Mouse (Mus musculus): Measurements from ENCODE around the gene Olfr477. TPM values are rescaled to one million over a fixed set of nuclear protein-coding genes. Genes with fewer than 3 reads are reported as not detected.

The Olfr477 gene
- polyA plus RNA-seq (2015; fragmentation: Illumina TruSeq; extraction: RNeasy Lipid Tissue Mini Kit (QIAGEN cat#74804); ENCODE audit: low read depth, low replicate concordance): not detected

GRCm38 (mm10) chr7:107986393-107986792 is at the start of gene Olfr477:
Gene Olfr477 (plus strand): TSS chr7:107986693.

DNA sequence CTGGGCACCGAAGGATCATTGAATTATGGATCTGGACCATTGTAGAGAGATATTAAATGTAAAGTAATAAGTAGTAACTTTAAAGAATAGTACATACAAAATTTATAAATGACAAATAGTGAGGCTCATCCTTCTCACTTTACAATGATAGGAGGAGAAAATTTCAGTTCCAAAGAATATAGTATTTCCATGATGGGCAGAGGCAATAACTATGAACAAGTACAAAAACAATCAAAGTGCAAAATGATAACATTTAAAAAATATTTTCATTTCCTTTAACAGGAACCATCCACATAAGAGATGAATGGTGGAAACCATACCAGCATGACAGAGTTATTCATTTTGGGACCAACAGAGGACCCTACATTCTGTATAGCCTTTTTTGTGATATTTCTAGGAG is 32.1 kb upstream of the Olfr477 start, which contains the start of gene Olfr474:
Olfr474 (plus strand) TSS at position 301 of the 400 bp plus-strand sequence.

DNA sequence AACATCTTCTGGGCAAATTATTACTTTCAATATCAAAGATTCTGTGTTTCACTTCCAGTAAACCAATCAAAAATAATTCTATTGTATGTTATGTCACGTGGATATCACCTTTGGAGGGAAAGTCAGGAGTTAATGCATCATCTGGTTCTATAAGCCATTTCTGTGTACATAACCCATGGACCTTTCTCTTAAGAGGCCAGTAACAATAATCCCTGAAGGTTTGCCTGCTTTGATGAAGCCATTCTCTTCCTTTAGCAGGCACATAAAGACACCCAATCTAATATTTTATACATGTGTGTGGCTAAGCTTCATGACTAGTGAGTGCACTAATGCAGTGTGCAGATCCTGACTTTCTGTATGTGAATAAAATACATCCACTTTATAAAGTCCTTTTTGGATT is 22.0 kb upstream of the Olfr477 start, which contains the start of gene Olfr476:
Olfr476 (plus strand) TSS at position 301 of the 400 bp plus-strand sequence.

DNA sequence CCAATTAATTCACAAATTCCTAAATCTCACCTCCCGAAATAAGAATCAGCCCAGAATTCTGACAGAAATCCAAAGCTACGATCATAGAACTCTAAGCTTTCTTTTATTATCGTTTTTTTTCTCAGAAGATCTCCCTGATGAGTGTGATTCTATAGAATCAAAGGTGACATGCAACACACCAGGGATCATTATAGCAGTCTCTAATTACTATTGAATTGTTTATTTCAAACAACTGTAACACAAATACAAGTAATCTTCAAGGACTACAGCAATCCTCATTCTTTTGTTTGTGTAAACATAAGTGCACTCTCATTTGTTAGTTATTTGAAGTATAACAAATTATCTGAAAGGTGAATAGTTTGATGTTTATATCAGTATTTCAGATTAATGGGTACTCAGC is 47.4 kb downstream of the Olfr477 start, which contains the start of gene Olfr478:
Olfr478 (minus strand) TSS at position 101 of the 400 bp plus-strand sequence.

Other genes with a start within 250 kb of the Olfr477 start
- gene Cyb5r2, start 228.7 kb upstream of the Olfr477 start, polyA plus RNA-seq (2015; fragmentation: Illumina TruSeq; extraction: RNeasy Lipid Tissue Mini Kit (QIAGEN cat#74804); ENCODE audit: low read depth, low replicate concordance): 0.34 TPM
- not detected for gene Ovch2, start 185.5 kb upstream of the Olfr477 start, polyA plus RNA-seq (2015; fragmentation: Illumina TruSeq; extraction: RNeasy Lipid Tissue Mini Kit (QIAGEN cat#74804); ENCODE audit: low read depth, low replicate concordance)
- not detected for gene Olfr467, start 174.4 kb upstream of the Olfr477 start, polyA plus RNA-seq (2015; fragmentation: Illumina TruSeq; extraction: RNeasy Lipid Tissue Mini Kit (QIAGEN cat#74804); ENCODE audit: low read depth, low replicate concordance)
- gene Olfr469, start 161.2 kb upstream of the Olfr477 start, polyA plus RNA-seq (2015; fragmentation: Illumina TruSeq; extraction: RNeasy Lipid Tissue Mini Kit (QIAGEN cat#74804); ENCODE audit: low read depth, low replicate concordance): not detected
- gene Olfr470, start 139.2 kb upstream of the Olfr477 start, polyA plus RNA-seq (2015; fragmentation: Illumina TruSeq; extraction: RNeasy Lipid Tissue Mini Kit (QIAGEN cat#74804); ENCODE audit: low read depth, low replicate concordance): not detected
- gene Olfr472, start 88.8 kb upstream of the Olfr477 start, polyA plus RNA-seq (2015; fragmentation: Illumina TruSeq; extraction: RNeasy Lipid Tissue Mini Kit (QIAGEN cat#74804); ENCODE audit: low read depth, low replicate concordance): not detected
- not detected for gene Olfr473, start 56.2 kb upstream of the Olfr477 start, polyA plus RNA-seq (2015; fragmentation: Illumina TruSeq; extraction: RNeasy Lipid Tissue Mini Kit (QIAGEN cat#74804); ENCODE audit: low read depth, low replicate concordance)
- not detected for gene Olfr474, start 32.0 kb upstream of the Olfr477 start, polyA plus RNA-seq (2015; fragmentation: Illumina TruSeq; extraction: RNeasy Lipid Tissue Mini Kit (QIAGEN cat#74804); ENCODE audit: low read depth, low replicate concordance)
- gene Olfr476, start 21.9 kb upstream of the Olfr477 start, polyA plus RNA-seq (2015; fragmentation: Illumina TruSeq; extraction: RNeasy Lipid Tissue Mini Kit (QIAGEN cat#74804); ENCODE audit: low read depth, low replicate concordance): not detected
- not detected for gene Olfr478, start 47.3 kb downstream of the Olfr477 start, polyA plus RNA-seq (2015; fragmentation: Illumina TruSeq; extraction: RNeasy Lipid Tissue Mini Kit (QIAGEN cat#74804); ENCODE audit: low read depth, low replicate concordance)
- gene Olfr479, start 64.0 kb downstream of the Olfr477 start, polyA plus RNA-seq (2015; fragmentation: Illumina TruSeq; extraction: RNeasy Lipid Tissue Mini Kit (QIAGEN cat#74804); ENCODE audit: low read depth, low replicate concordance): not detected
- not detected for gene Olfr480, start 80.7 kb downstream of the Olfr477 start, polyA plus RNA-seq (2015; fragmentation: Illumina TruSeq; extraction: RNeasy Lipid Tissue Mini Kit (QIAGEN cat#74804); ENCODE audit: low read depth, low replicate concordance)
- gene Olfr481, start 93.2 kb downstream of the Olfr477 start, polyA plus RNA-seq (2015; fragmentation: Illumina TruSeq; extraction: RNeasy Lipid Tissue Mini Kit (QIAGEN cat#74804); ENCODE audit: low read depth, low replicate concordance): not detected
- not detected for gene Olfr482, start 110.9 kb downstream of the Olfr477 start, polyA plus RNA-seq (2015; fragmentation: Illumina TruSeq; extraction: RNeasy Lipid Tissue Mini Kit (QIAGEN cat#74804); ENCODE audit: low read depth, low replicate concordance)
- not detected for gene Olfr483, start 114.2 kb downstream of the Olfr477 start, polyA plus RNA-seq (2015; fragmentation: Illumina TruSeq; extraction: RNeasy Lipid Tissue Mini Kit (QIAGEN cat#74804); ENCODE audit: low read depth, low replicate concordance)
- gene Olfr484, start 140.8 kb downstream of the Olfr477 start, polyA plus RNA-seq (2015; fragmentation: Illumina TruSeq; extraction: RNeasy Lipid Tissue Mini Kit (QIAGEN cat#74804); ENCODE audit: low read depth, low replicate concordance): not detected
- not detected for gene Olfr485, start 173.2 kb downstream of the Olfr477 start, polyA plus RNA-seq (2015; fragmentation: Illumina TruSeq; extraction: RNeasy Lipid Tissue Mini Kit (QIAGEN cat#74804); ENCODE audit: low read depth, low replicate concordance)
- gene Olfr486, start 186.0 kb downstream of the Olfr477 start, polyA plus RNA-seq (2015; fragmentation: Illumina TruSeq; extraction: RNeasy Lipid Tissue Mini Kit (QIAGEN cat#74804); ENCODE audit: low read depth, low replicate concordance): not detected
- gene Olfr487, start 227.9 kb downstream of the Olfr477 start, polyA plus RNA-seq (2015; fragmentation: Illumina TruSeq; extraction: RNeasy Lipid Tissue Mini Kit (QIAGEN cat#74804); ENCODE audit: low read depth, low replicate concordance): not detected

All from brain, adult 10 weeks (tissue).